Mouse (Mus musculus): ENCODE measurements around the gene Prrt2. TPM values are rescaled to one million over a fixed set of nuclear protein-coding genes. Genes with fewer than 3 reads are reported as not detected.

Prrt2 gene
- total and polyA plus RNA-seq, 2 experiments from 2014 or later, result 0.23 TPM; not detected in 1

GRCm38 (mm10) chr7:126976878-126977459, 44.0 kb downstream of the Prrt2 start:
- peak overlapping the region; percentile 96 for H3K27ac ChIP-seq (ENCODE audit: low read depth)
- TF ChIP-seq EP300 (IDR thresholded peaks at IDR 0.05; ENCODE audit: low read depth) (no peak), CTCF (IDR thresholded peaks at IDR 0.05; ENCODE audit: low read depth) (no peak)
- no peaks in the 10 kb centered on the region for H3K9me3 ChIP-seq (replicated peaks; ENCODE audit: control insufficient read depth, low read length)
- peaks cover 4% of the 10 kb centered on the region; the same call in 1 of the 2 replicates for H3K4me1 ChIP-seq (ENCODE audit: control insufficient read depth, insufficient read depth)
- WGBS, result 20% methylated on average over 14 of the region's 14 CpGs
- H3K4me3 ChIP-seq (ENCODE audit: low read depth, low read length), result peak overlapping the region; percentile 80
- no peak for DNase-seq (ENCODE audit: low spot score)
- H3K36me3 ChIP-seq (replicated peaks; ENCODE audit: control insufficient read depth, insufficient read depth, low read length), result peaks cover 34% of the 10 kb centered on the region
- peak overlapping the region; percentile 89 for H3K9ac ChIP-seq (replicated peaks; ENCODE audit: low read depth, low read length)
- ATAC-seq (ENCODE audit: insufficient read depth, low read depth), result no peak
- H3K27me3 ChIP-seq (ENCODE audit: control insufficient read depth, insufficient read depth, low read length), result no peaks in the 10 kb centered on the region
- H3K4me2 ChIP-seq (ENCODE audit: low read depth, low read length), result peak overlapping the region; percentile 79

GRCm38 (mm10) chr7:126975950-126976866, 44.8 kb downstream of the Prrt2 start, which contains the start of gene Cdiptos:
TSS of gene Cdiptos (minus strand) at chr7:126976098.
- H3K27ac ChIP-seq (ENCODE audit: low read depth), result peak within 1 kb of the TSS; percentile 96
- H3K27me3 ChIP-seq (ENCODE audit: control insufficient read depth, insufficient read depth, low read length), result no peaks in the 10 kb centered on the region
- no peaks in the 10 kb centered on the region for H3K9me3 ChIP-seq (replicated peaks; ENCODE audit: control insufficient read depth, low read length)
- ATAC-seq (ENCODE audit: insufficient read depth, low read depth), result peak; percentile 96
- H3K4me1 ChIP-seq (ENCODE audit: control insufficient read depth, insufficient read depth), result peaks cover 4% of the 10 kb centered on the region; the same call in 1 of the 2 replicates
- H3K9ac ChIP-seq (replicated peaks; ENCODE audit: low read depth, low read length), result peak within 1 kb of the TSS; percentile 89
- H3K4me3 ChIP-seq (ENCODE audit: low read depth, low read length), result peak within 1 kb of the TSS; percentile 80
- H3K4me2 ChIP-seq (ENCODE audit: low read depth, low read length), result peak within 1 kb of the TSS; percentile 79
- H3K36me3 ChIP-seq (replicated peaks; ENCODE audit: control insufficient read depth, insufficient read depth, low read length), result peaks cover 31% of the 10 kb centered on the region
- peak; percentile 97 for DNase-seq (ENCODE audit: low spot score)
- TF ChIP-seq CTCF (IDR thresholded peaks at IDR 0.05; ENCODE audit: low read depth) (peak; percentile 97), EP300 (IDR thresholded peaks at IDR 0.05; ENCODE audit: low read depth) (peak; percentile 66)
- under 1% methylated on average over 55 of the region's 55 CpGs for WGBS

- ATAC-seq (ENCODE audit: insufficient read depth, low read depth) (no peak), DNase-seq (ENCODE audit: low spot score) (no peak)
- Histone ChIP-seq H3K4me3 (ENCODE audit: low read depth, low read length) (peak within 1 kb of the TSS; percentile 80), H3K36me3 (replicated peaks; ENCODE audit: control insufficient read depth, insufficient read depth, low read length) (peaks cover 29% of the 10 kb centered on the region), H3K9me3 (replicated peaks; ENCODE audit: control insufficient read depth, low read length) (no peaks in the 10 kb centered on the region), H3K9ac (replicated peaks; ENCODE audit: low read depth, low read length) (peak within 1 kb of the TSS; percentile 89), H3K4me2 (ENCODE audit: low read depth, low read length) (peak within 1 kb of the TSS; percentile 79), H3K27me3 (ENCODE audit: control insufficient read depth, insufficient read depth, low read length) (no peaks in the 10 kb centered on the region), H3K4me1 (ENCODE audit: control insufficient read depth, insufficient read depth) (peaks cover 4% of the 10 kb centered on the region; the same call in 1 of the 2 replicates), H3K27ac (ENCODE audit: low read depth) (peak within 1 kb of the TSS; percentile 96)
- WGBS, result 5% methylated on average over 1 of the region's 1 CpGs
- TF ChIP-seq EP300 (IDR thresholded peaks at IDR 0.05; ENCODE audit: low read depth), result no peak
- TF ChIP-seq CTCF (IDR thresholded peaks at IDR 0.05; ENCODE audit: low read depth), result no peak
Observed at GRCm38 (mm10) chr7:126975893-126975949, 45.3 kb downstream of the Prrt2 start, which contains the start of gene Cdipt. TSS of gene Cdipt (plus strand) at chr7:126975914.

GRCm38 (mm10) chr7:126975493-126975892, 45.5 kb downstream of the Prrt2 start:
- 11% methylated on average over 8 of the region's 8 CpGs for WGBS
- ATAC-seq (ENCODE audit: insufficient read depth, low read depth), result no peak

More at GRCm38 (mm10) chr7:126975493-126975892, 45.5 kb downstream of the Prrt2 start:
- TF ChIP-seq CTCF (IDR thresholded peaks at IDR 0.05; ENCODE audit: low read depth) (no peak), EP300 (IDR thresholded peaks at IDR 0.05; ENCODE audit: low read depth) (no peak)
- Histone ChIP-seq H3K4me1 (ENCODE audit: control insufficient read depth, insufficient read depth) (peaks cover 4% of the 10 kb centered on the region; the same call in 1 of the 2 replicates), H3K4me3 (ENCODE audit: low read depth, low read length) (peak overlapping the region; percentile 80), H3K9ac (replicated peaks; ENCODE audit: low read depth, low read length) (no peak overlapping the region), H3K36me3 (replicated peaks; ENCODE audit: control insufficient read depth, insufficient read depth, low read length) (peaks cover 27% of the 10 kb centered on the region), H3K9me3 (replicated peaks; ENCODE audit: control insufficient read depth, low read length) (no peaks in the 10 kb centered on the region), H3K4me2 (ENCODE audit: low read depth, low read length) (peak overlapping the region; percentile 79), H3K27ac (ENCODE audit: low read depth) (peak overlapping the region; percentile 96), H3K27me3 (ENCODE audit: control insufficient read depth, insufficient read depth, low read length) (no peaks in the 10 kb centered on the region)
- no peak for DNase-seq (ENCODE audit: low spot score)

Small RNA genes within 50 kb of the gene (microRNA-seq; reads per million reads assigned to microRNA genes)
- not detected for gene Gm44343

Other genes with a start within 250 kb of the Prrt2 start
Only the 30 nearest of the 32 such genes appear.
- gene Ppp4c, start 228.7 kb downstream of the Prrt2 start, total RNA-seq (2014; rRNA removed; ENCODE audit: low replicate concordance), result 93.7 and 118 TPM in 2 replicates
- 75.8 and 77.4 TPM in 2 replicates for gene Ppp4c, start 228.7 kb downstream of the Prrt2 start, polyA plus RNA-seq (2015; fragmentation: Nextera tagmentation; extraction: Ambion mirVana)
- gene Fam57b, start 223.5 kb downstream of the Prrt2 start, total RNA-seq (2014; rRNA removed; ENCODE audit: low replicate concordance), result 0.99 and 2.9 TPM in 2 replicates
- 2.6 and 3.0 TPM in 2 replicates for gene Fam57b, start 223.5 kb downstream of the Prrt2 start, polyA plus RNA-seq (2015; fragmentation: Nextera tagmentation; extraction: Ambion mirVana)
- gene 4930451I11Rik, start 189.6 kb downstream of the Prrt2 start, total RNA-seq (2014; rRNA removed; ENCODE audit: low replicate concordance), result not detected in 2 replicates
- gene 4930451I11Rik, start 189.6 kb downstream of the Prrt2 start, polyA plus RNA-seq (2015; fragmentation: Nextera tagmentation; extraction: Ambion mirVana), result not detected in 2 replicates
- 0.73 TPM in 1 of 2 replicates, not detected in the other for gene Doc2a, start 173.8 kb downstream of the Prrt2 start, total RNA-seq (2014; rRNA removed; ENCODE audit: low replicate concordance)
- not detected in 2 replicates for gene Doc2a, start 173.8 kb downstream of the Prrt2 start, polyA plus RNA-seq (2015; fragmentation: Nextera tagmentation; extraction: Ambion mirVana)
- gene Hirip3, start 159.2 kb downstream of the Prrt2 start, total RNA-seq (2014; rRNA removed; ENCODE audit: low replicate concordance), result 2.6 and 5.3 TPM in 2 replicates
- gene Hirip3, start 159.2 kb downstream of the Prrt2 start, polyA plus RNA-seq (2015; fragmentation: Nextera tagmentation; extraction: Ambion mirVana), result 6.6 and 8.6 TPM in 2 replicates
- gene Ino80e, start 158.8 kb downstream of the Prrt2 start, total RNA-seq (2014; rRNA removed; ENCODE audit: low replicate concordance), result 16.6 and 29.5 TPM in 2 replicates
- 35.8 and 37.0 TPM in 2 replicates for gene Ino80e, start 158.8 kb downstream of the Prrt2 start, polyA plus RNA-seq (2015; fragmentation: Nextera tagmentation; extraction: Ambion mirVana)
- 47.4 and 47.9 TPM in 2 replicates for gene Taok2, start 136.5 kb downstream of the Prrt2 start, total RNA-seq (2014; rRNA removed; ENCODE audit: low replicate concordance)
- 17.9 and 20.9 TPM in 2 replicates for gene Taok2, start 136.5 kb downstream of the Prrt2 start, polyA plus RNA-seq (2015; fragmentation: Nextera tagmentation; extraction: Ambion mirVana)
- 19.9 and 30.0 TPM in 2 replicates for gene Tmem219, start 98.3 kb downstream of the Prrt2 start, total RNA-seq (2014; rRNA removed; ENCODE audit: low replicate concordance)
- gene Tmem219, start 98.3 kb downstream of the Prrt2 start, polyA plus RNA-seq (2015; fragmentation: Nextera tagmentation; extraction: Ambion mirVana), result 19.9 and 20.5 TPM in 2 replicates
- 6.8 and 8.2 TPM in 2 replicates for gene Kctd13, start 92.3 kb downstream of the Prrt2 start, total RNA-seq (2014; rRNA removed; ENCODE audit: low replicate concordance)
- 11.2 TPM in 2 replicates for gene Kctd13, start 92.3 kb downstream of the Prrt2 start, polyA plus RNA-seq (2015; fragmentation: Nextera tagmentation; extraction: Ambion mirVana)
- 0.23 TPM in 1 of 2 replicates, not detected in the other for gene Asphd1, start 71.6 kb downstream of the Prrt2 start, total RNA-seq (2014; rRNA removed; ENCODE audit: low replicate concordance)
- not detected in 2 replicates for gene Asphd1, start 71.6 kb downstream of the Prrt2 start, polyA plus RNA-seq (2015; fragmentation: Nextera tagmentation; extraction: Ambion mirVana)
- gene Sez6l2, start 70.6 kb downstream of the Prrt2 start, total RNA-seq (2014; rRNA removed; ENCODE audit: low replicate concordance), result 8.7 and 14.2 TPM in 2 replicates
- gene Sez6l2, start 70.6 kb downstream of the Prrt2 start, polyA plus RNA-seq (2015; fragmentation: Nextera tagmentation; extraction: Ambion mirVana), result 1.5 and 1.7 TPM in 2 replicates
- gene Cdipt, start 45.3 kb downstream of the Prrt2 start, total RNA-seq (2014; rRNA removed; ENCODE audit: low replicate concordance), result 135 and 150 TPM in 2 replicates
- gene Cdipt, start 45.3 kb downstream of the Prrt2 start, polyA plus RNA-seq (2015; fragmentation: Nextera tagmentation; extraction: Ambion mirVana), result 64.0 and 67.5 TPM in 2 replicates
- 1.8 TPM in 1 of 2 replicates, not detected in the other for gene Cdiptos, start 45.1 kb downstream of the Prrt2 start, total RNA-seq (2014; rRNA removed; ENCODE audit: low replicate concordance)
- 1.2 and 1.5 TPM in 2 replicates for gene Cdiptos, start 45.1 kb downstream of the Prrt2 start, polyA plus RNA-seq (2015; fragmentation: Nextera tagmentation; extraction: Ambion mirVana)
- 24.2 and 32.5 TPM in 2 replicates for gene Mvp, start 6.6 kb downstream of the Prrt2 start, total RNA-seq (2014; rRNA removed; ENCODE audit: low replicate concordance)
- 16.1 and 17.4 TPM in 2 replicates for gene Mvp, start 6.6 kb downstream of the Prrt2 start, polyA plus RNA-seq (2015; fragmentation: Nextera tagmentation; extraction: Ambion mirVana)
- not detected in 2 replicates for gene Pagr1b, start 4.7 kb downstream of the Prrt2 start, total RNA-seq (2014; rRNA removed; ENCODE audit: low replicate concordance)
- not detected in 2 replicates for gene Pagr1b, start 4.7 kb downstream of the Prrt2 start, polyA plus RNA-seq (2015; fragmentation: Nextera tagmentation; extraction: Ambion mirVana)
- gene Pagr1a, start 3.9 kb downstream of the Prrt2 start, total RNA-seq (2014; rRNA removed; ENCODE audit: low replicate concordance), result not detected in 2 replicates
- 21.7 and 44.8 TPM in 2 replicates for gene Pagr1a, start 3.9 kb downstream of the Prrt2 start, polyA plus RNA-seq (2015; fragmentation: Nextera tagmentation; extraction: Ambion mirVana)
- 22.8 and 24.8 TPM in 2 replicates for gene Gm42742, start 114 bp downstream of the Prrt2 start, total RNA-seq (2014; rRNA removed; ENCODE audit: low replicate concordance)
- gene Gm42742, start 114 bp downstream of the Prrt2 start, polyA plus RNA-seq (2015; fragmentation: Nextera tagmentation; extraction: Ambion mirVana), result 5.7 and 44.5 TPM in 2 replicates
- 89.0 and 89.3 TPM in 2 replicates for gene Maz, start 5.8 kb upstream of the Prrt2 start, total RNA-seq (2014; rRNA removed; ENCODE audit: low replicate concordance)
- gene Maz, start 5.8 kb upstream of the Prrt2 start, polyA plus RNA-seq (2015; fragmentation: Nextera tagmentation; extraction: Ambion mirVana), result 15.6 and 16.1 TPM in 2 replicates
- 20.9 and 43.1 TPM in 2 replicates for gene Kif22, start 21.3 kb upstream of the Prrt2 start, total RNA-seq (2014; rRNA removed; ENCODE audit: low replicate concordance)
- 22.4 and 22.8 TPM in 2 replicates for gene Kif22, start 21.3 kb upstream of the Prrt2 start, polyA plus RNA-seq (2015; fragmentation: Nextera tagmentation; extraction: Ambion mirVana)
- not detected in 2 replicates for gene Zg16, start 66.1 kb upstream of the Prrt2 start, total RNA-seq (2014; rRNA removed; ENCODE audit: low replicate concordance)
- 0.33 TPM in 1 of 2 replicates, not detected in the other for gene Zg16, start 66.1 kb upstream of the Prrt2 start, polyA plus RNA-seq (2015; fragmentation: Nextera tagmentation; extraction: Ambion mirVana)
- 0.50 and 5.4 TPM in 2 replicates for gene AI467606, start 70.1 kb upstream of the Prrt2 start, total RNA-seq (2014; rRNA removed; ENCODE audit: low replicate concordance)
- 0.89 and 0.94 TPM in 2 replicates for gene AI467606, start 70.1 kb upstream of the Prrt2 start, polyA plus RNA-seq (2015; fragmentation: Nextera tagmentation; extraction: Ambion mirVana)
- gene Qprt, start 101.0 kb upstream of the Prrt2 start, total RNA-seq (2014; rRNA removed; ENCODE audit: low replicate concordance), result 0.42 and 2.3 TPM in 2 replicates
- 0.88 and 1.1 TPM in 2 replicates for gene Qprt, start 101.0 kb upstream of the Prrt2 start, polyA plus RNA-seq (2015; fragmentation: Nextera tagmentation; extraction: Ambion mirVana)
- 0.19 and 1.3 TPM in 2 replicates for gene Spn, start 116.6 kb upstream of the Prrt2 start, total RNA-seq (2014; rRNA removed; ENCODE audit: low replicate concordance)
- 0.10 and 0.18 TPM in 2 replicates for gene Spn, start 116.6 kb upstream of the Prrt2 start, polyA plus RNA-seq (2015; fragmentation: Nextera tagmentation; extraction: Ambion mirVana)
- 39.3 and 39.9 TPM in 2 replicates for gene Cd2bp2, start 174.8 kb upstream of the Prrt2 start, total RNA-seq (2014; rRNA removed; ENCODE audit: low replicate concordance)
- 26.9 and 27.2 TPM in 2 replicates for gene Cd2bp2, start 174.8 kb upstream of the Prrt2 start, polyA plus RNA-seq (2015; fragmentation: Nextera tagmentation; extraction: Ambion mirVana)
- gene Tbc1d10b, start 187.3 kb upstream of the Prrt2 start, total RNA-seq (2014; rRNA removed; ENCODE audit: low replicate concordance), result 30.2 and 45.3 TPM in 2 replicates
- 9.6 and 10.8 TPM in 2 replicates for gene Tbc1d10b, start 187.3 kb upstream of the Prrt2 start, polyA plus RNA-seq (2015; fragmentation: Nextera tagmentation; extraction: Ambion mirVana)
- 22.1 TPM in 1 of 2 replicates, not detected in the other for gene Mylpf, start 187.7 kb upstream of the Prrt2 start, total RNA-seq (2014; rRNA removed; ENCODE audit: low replicate concordance)
- gene Mylpf, start 187.7 kb upstream of the Prrt2 start, polyA plus RNA-seq (2015; fragmentation: Nextera tagmentation; extraction: Ambion mirVana), result 3.2 and 5.4 TPM in 2 replicates
- gene Zfp553, start 211.8 kb upstream of the Prrt2 start, total RNA-seq (2014; rRNA removed; ENCODE audit: low replicate concordance), result 11.8 and 18.5 TPM in 2 replicates
- 10.9 and 11.2 TPM in 2 replicates for gene Zfp553, start 211.8 kb upstream of the Prrt2 start, polyA plus RNA-seq (2015; fragmentation: Nextera tagmentation; extraction: Ambion mirVana)
- 2.3 and 8.6 TPM in 2 replicates for gene Sept1, start 211.9 kb upstream of the Prrt2 start, total RNA-seq (2014; rRNA removed; ENCODE audit: low replicate concordance)
- 18.7 and 19.4 TPM in 2 replicates for gene Sept1, start 211.9 kb upstream of the Prrt2 start, polyA plus RNA-seq (2015; fragmentation: Nextera tagmentation; extraction: Ambion mirVana)
- gene Zfp771, start 223.1 kb upstream of the Prrt2 start, total RNA-seq (2014; rRNA removed; ENCODE audit: low replicate concordance), result 38.5 and 43.6 TPM in 2 replicates
- 23.3 and 26.4 TPM in 2 replicates for gene Zfp771, start 223.1 kb upstream of the Prrt2 start, polyA plus RNA-seq (2015; fragmentation: Nextera tagmentation; extraction: Ambion mirVana)
- gene Dctpp1, start 239.5 kb upstream of the Prrt2 start, total RNA-seq (2014; rRNA removed; ENCODE audit: low replicate concordance), result 152 and 165 TPM in 2 replicates
- gene Dctpp1, start 239.5 kb upstream of the Prrt2 start, polyA plus RNA-seq (2015; fragmentation: Nextera tagmentation; extraction: Ambion mirVana), result 94.2 and 97.1 TPM in 2 replicates

Measured in heart, postnatal 0 days (tissue).